Mouse (Mus musculus): ENCODE measurements around the gene Aplnr.

- TF ChIP-seq POLR2A (IDR thresholded peaks at IDR 0.05; ENCODE audit: low read depth, low read length) (no peak), CTCF (IDR thresholded peaks at IDR 0.05; ENCODE audit: extremely low read depth, insufficient read depth, insufficient read length, insufficient replicate concordance) (no peak)
These were observed 51.6 kb downstream of the Aplnr start for GRCm38 (mm10) chr2:85187582-85188151.

Measured in spleen, adult 2 months (tissue).